In the genomic region with DNA sequence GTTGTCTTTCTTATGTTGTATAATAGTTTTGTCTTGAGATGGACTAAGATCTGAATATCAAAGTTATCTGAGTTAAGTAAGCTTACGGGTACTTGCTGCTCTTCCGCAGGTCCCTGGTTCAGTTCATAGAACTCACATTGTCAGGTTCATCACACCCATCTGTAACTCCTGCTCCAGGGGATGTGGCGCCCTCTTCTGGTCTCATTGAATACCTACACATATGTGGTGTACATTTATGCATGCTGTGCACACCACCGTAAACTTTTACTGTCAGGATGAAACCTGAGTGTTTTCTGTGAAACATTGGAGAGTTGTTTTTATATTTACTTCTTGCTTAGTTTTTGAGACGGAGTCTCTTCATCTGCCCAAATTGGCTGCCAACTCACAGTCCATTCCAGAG, we compare ENCODE assay signal across 11 mouse cellular contexts. TPM values are rescaled to one million over a fixed set of nuclear protein-coding genes. Genes with fewer than 3 reads are reported as not detected.
DNase-seq lines count a peak whose midpoint lies in the region; ATAC-seq and TF ChIP-seq lines count a peak whose summit lies in the region.
"Had no signal": no experiment of that assay in that cellular context is flagged by ENCODE, and none has a peak within 500 bp of the region (broad histone marks: within the 10 kb centered on the region; RNA-seq: fewer than 3 reads in every experiment).

No protein-coding gene starts in this region.

- H3K9ac ChIP-seq in liver, embryonic 11.5 days (ENCODE audit: low read depth, low read length) = no peak overlapping the region
- no peak overlapping the region for H3K9ac ChIP-seq in MEL (ENCODE audit: control insufficient read depth, low read depth, low read length, poor library complexity, severe bottlenecking)
- H3K9ac ChIP-seq: forebrain, embryonic 15.5 days had no signal

- TF ChIP-seq POLR2A in cerebellum, adult 2 months (IDR thresholded peaks at IDR 0.05; ENCODE audit: borderline replicate concordance, insufficient read depth, low read length) = no peak
- no peak for TF ChIP-seq POLR2A in MEL (IDR thresholded peaks at IDR 0.05; ENCODE audit: control insufficient read depth in 1 of 2, insufficient read depth in 1 of 2, low read depth in 1 of 2, low read length in 2 of 2, poor library complexity in 1 of 2)

- 0 out of 2 replicates have a peak, but pooled peaks have one; percentile 9 for TF ChIP-seq CTCF in cerebellum, adult 2 months (IDR thresholded peaks at IDR 0.05; ENCODE audit: borderline replicate concordance, insufficient read depth, low read depth, low read length)
- TF ChIP-seq CTCF in MEL (IDR thresholded peaks at IDR 0.05 in 2 of 3, conservative IDR thresholded peaks at IDR 0.05 in 1 of 3; ENCODE audit: control insufficient read depth in 1 of 3, insufficient read depth in 1 of 3, low read depth in 2 of 3, low read length in 3 of 3, poor library complexity in 1 of 3, severe bottlenecking in 1 of 3) = peak; percentile 40 to 53 (median 46); a peak in 5 of 6 replicates

- H3K4me2 ChIP-seq in liver, embryonic 11.5 days = no peak overlapping the region
- H3K4me2 ChIP-seq: forebrain, embryonic 15.5 days had no signal

- TF ChIP-seq RAD21 in MEL (IDR thresholded peaks at IDR 0.05; ENCODE audit: low read depth, low read length) = no peak

- no peak overlapping the region for H3K4me3 ChIP-seq in cerebellum, adult 2 months (replicated peaks; ENCODE audit: insufficient read depth, low read depth, low read length)
- H3K4me3 ChIP-seq in liver, embryonic 11.5 days (ENCODE audit: low read depth, low read length) = no peak overlapping the region
- H3K4me3 ChIP-seq in MEL (ENCODE audit: control insufficient read depth in 1 of 2, insufficient read depth in 1 of 2, low read depth in 2 of 2, low read length in 2 of 2) = no peak overlapping the region
- H3K4me3 ChIP-seq: forebrain, embryonic 15.5 days had no signal

- no peak for ATAC-seq in liver, embryonic 11.5 days (replicated peaks; ENCODE audit: low FRiP score)
- ATAC-seq: forebrain, embryonic 15.5 days; midbrain, embryonic 16.5 days had no signal

- WGBS in cerebellum, adult 2 months = 96% methylated on average over 5 of the region's 5 CpGs
- 95% methylated on average over 5 of the region's 5 CpGs for WGBS in liver, embryonic 11.5 days

- no peaks in the 10 kb centered on the region for H3K4me1 ChIP-seq in cerebellum, adult 2 months (ENCODE audit: control insufficient read depth, insufficient read depth, low read length)
- H3K4me1 ChIP-seq in liver, embryonic 11.5 days (replicated peaks; ENCODE audit: control insufficient read depth, insufficient read depth, low read length) = no peaks in the 10 kb centered on the region
- no peaks in the 10 kb centered on the region for H3K4me1 ChIP-seq in MEL (ENCODE audit: control insufficient read depth in 1 of 2, insufficient read depth in 2 of 2, low read length in 2 of 2)
- H3K4me1 ChIP-seq: forebrain, embryonic 15.5 days had no signal

- no peak overlapping the region for H3K27ac ChIP-seq in cerebellum, adult 2 months (ENCODE audit: insufficient read depth, low read length)
- H3K27ac ChIP-seq in liver, embryonic 11.5 days (ENCODE audit: low read depth, low read length) = no peak overlapping the region
- no peak overlapping the region for H3K27ac ChIP-seq in MEL (ENCODE audit: control insufficient read depth, low read depth, low read length)
- H3K27ac ChIP-seq: forebrain, embryonic 15.5 days had no signal

- no peak for DNase-seq in cerebellum, adult 2 months
- DNase-seq in cerebellum, adult 8-10 months = no peak
- DNase-seq in liver (peak; percentile 21), MEL (ENCODE audit: low read depth, low spot score) (peak; percentile 62)
- no peak for DNase-seq in liver, embryonic 11.5 days (ENCODE audit: low spot score)
- peak; percentile 23 for DNase-seq in mesoderm, embryonic 11.5 days (ENCODE audit: low read depth, low spot score)
- no peak for DNase-seq in spleen, adult 12 weeks (ENCODE audit: low spot score)
- no peak for DNase-seq in left cerebral cortex, adult 18-20 months (ENCODE audit: low spot score in 2 of 2)
- DNase-seq: kidney, adult 9 months had no signal

- H3K36me3 ChIP-seq in liver, embryonic 11.5 days (ENCODE audit: control insufficient read depth, insufficient read depth, low read length) = peaks cover 44% of the 10 kb centered on the region
- H3K36me3 ChIP-seq in MEL (ENCODE audit: control insufficient read depth in 1 of 2, insufficient read depth in 2 of 2, low read length in 2 of 2) = peaks cover 0 to 59% of the 10 kb centered on the region in 2 experiments; a peak in 2 of 4 replicates

- H3K9me3 ChIP-seq in liver, embryonic 11.5 days (ENCODE audit: control insufficient read depth, low read length) = no peaks in the 10 kb centered on the region
- no peaks in the 10 kb centered on the region for H3K9me3 ChIP-seq in MEL (replicated peaks; ENCODE audit: insufficient read depth, low read length)
- H3K9me3 ChIP-seq: forebrain, embryonic 15.5 days had no signal

- peaks cover 6% of the 10 kb centered on the region; the same call in 1 of the 2 replicates for H3K79me2 ChIP-seq in MEL (ENCODE audit: control insufficient read depth, insufficient read depth, low read length, poor library complexity)

- TF ChIP-seq EP300 in MEL (IDR thresholded peaks at IDR 0.05; ENCODE audit: low read depth in 1 of 2, low read length in 2 of 2) = no peak

- no peaks in the 10 kb centered on the region for H3K27me3 ChIP-seq in cerebellum, adult 2 months (ENCODE audit: control insufficient read depth, insufficient read depth, low read length)
- no peaks in the 10 kb centered on the region for H3K27me3 ChIP-seq in liver, embryonic 11.5 days (replicated peaks; ENCODE audit: control insufficient read depth, insufficient read depth, low read length)
- no peaks in the 10 kb centered on the region for H3K27me3 ChIP-seq in MEL (ENCODE audit: control insufficient read depth in 1 of 2, insufficient read depth in 2 of 2, low read length in 2 of 2)
- H3K27me3 ChIP-seq: forebrain, embryonic 15.5 days had no signal

TF ChIP-seq in MEL, 35 proteins besides CTCF, POLR2A, EP300 and RAD21:
- no peak for TF ChIP-seq HCFC1 (IDR thresholded peaks at IDR 0.05; ENCODE audit: low read depth, low read length)

RNA-seq across cellular contexts. Expression of a gene that starts 9.2 kb away (rescaled TPM):
- 76.6 and 85.8 TPM in 2 replicates for polyA plus RNA-seq in cerebellum, adult 2 months (2012; rRNA removed)
- polyA plus RNA-seq in liver, embryonic 11.5 days (2014; fragmentation: Nextera tagmentation; extraction: Ambion mirVana) = 30.9 and 36.7 TPM in 2 replicates
- total RNA-seq in MEL (2012; rRNA removed) = 42.5 and 51.8 TPM in 2 replicates
- 10 to 100 TPM in 1 of 2 experiments, not detected in 1; 62.1 TPM for polyA plus RNA-seq in MEL (2012; ENCODE audit: insufficient read depth in 1 of 2, insufficient read length in 2 of 2, low read depth in 1 of 2, low replicate concordance in 2 of 2, missing spikeins in 1 of 2)
- 100 to 1,000 TPM; 164 to 169 TPM for total RNA-seq in left cerebral cortex, adult 18-20 months (2021)

RNA-seq across cellular contexts. Expression of a gene that starts 19.9 kb away (rescaled TPM):
- 150 and 152 TPM in 2 replicates for polyA plus RNA-seq in cerebellum, adult 2 months (2012; rRNA removed)
- 83.6 and 95.4 TPM in 2 replicates for polyA plus RNA-seq in liver, embryonic 11.5 days (2014; fragmentation: Nextera tagmentation; extraction: Ambion mirVana)
- total RNA-seq in MEL (2012; rRNA removed) = 47.7 and 57.9 TPM in 2 replicates
- 100 to 1,000 TPM in 1 of 2 experiments, 10 to 100 TPM in 1; 47.3 to 340 TPM for polyA plus RNA-seq in MEL (2012; ENCODE audit: insufficient read depth in 1 of 2, insufficient read length in 2 of 2, low read depth in 1 of 2, low replicate concordance in 2 of 2, missing spikeins in 1 of 2)
- total RNA-seq in left cerebral cortex, adult 18-20 months (2021) = 100 to 1,000 TPM; 154 to 160 TPM

RNA-seq across cellular contexts. Expression of a gene that starts 59.9 kb away (rescaled TPM):
- polyA plus RNA-seq in cerebellum, adult 2 months (2012; rRNA removed) = 28.9 and 29.0 TPM in 2 replicates
- 12.0 and 15.0 TPM in 2 replicates for polyA plus RNA-seq in liver, embryonic 11.5 days (2014; fragmentation: Nextera tagmentation; extraction: Ambion mirVana)
- under 0.01 and 0.03 TPM in 2 replicates for total RNA-seq in MEL (2012; rRNA removed)
- under 1 TPM in 1 of 2 experiments, not detected in 1; 0.14 TPM for polyA plus RNA-seq in MEL (2012; ENCODE audit: insufficient read depth in 1 of 2, insufficient read length in 2 of 2, low read depth in 1 of 2, low replicate concordance in 2 of 2, missing spikeins in 1 of 2)
- total RNA-seq in left cerebral cortex, adult 18-20 months (2021) = 10 to 100 TPM; 28.0 to 30.6 TPM

Comparison
In these comparisons a context has a peak if more than half of its experiments do, and no peak if none do; other contexts are left out.
1. DNase-seq: peak in liver (single experiment), MEL (single experiment) and mesoderm, embryonic 11.5 days (single experiment); none in cerebellum, adult 2 months (0 of 2), cerebellum, adult 8-10 months (single experiment), liver, embryonic 11.5 days (single experiment), spleen, adult 12 weeks (single experiment) and left cerebral cortex, adult 18-20 months (0 of 2).
2. RNA of a gene that starts 59.9 kb away (polyA plus RNA-seq): 28.9 to 29.0 TPM in cerebellum, adult 2 months and 12.0 to 15.0 TPM in liver, embryonic 11.5 days; 0.14 TPM in MEL; every median in the first group is over 10 times any median in the second.